Mouse (Mus musculus): ENCODE measurements around the gene Senp1.

The Senp1 gene

GRCm38 (mm10) chr15:98107703-98108296, 14.3 kb upstream of the Senp1 start:
- DNase-seq (ENCODE audit: low read depth, low spot score), result no peak

DNA sequence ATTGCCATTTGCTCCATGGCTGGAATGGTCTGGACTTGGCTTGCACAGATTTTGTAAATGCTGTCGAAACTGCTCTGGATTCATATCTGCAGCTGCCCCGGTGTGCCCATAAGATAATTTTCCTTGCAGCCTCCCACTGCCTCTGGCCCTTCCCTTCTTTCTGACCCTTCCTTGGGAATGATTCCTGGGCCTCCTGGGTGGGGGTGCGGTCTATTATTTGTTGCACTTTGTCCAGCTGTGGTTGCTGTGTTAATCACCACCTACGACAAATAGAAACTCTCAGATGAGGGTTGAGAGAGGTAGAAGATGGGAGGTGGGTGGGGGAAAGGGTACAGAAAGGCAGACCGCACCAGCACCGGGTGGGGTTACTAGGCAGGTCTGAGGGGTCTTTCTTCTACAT, 13.7 kb upstream of the Senp1 start:
- no peak for DNase-seq (ENCODE audit: low read depth, low spot score)

DNA sequence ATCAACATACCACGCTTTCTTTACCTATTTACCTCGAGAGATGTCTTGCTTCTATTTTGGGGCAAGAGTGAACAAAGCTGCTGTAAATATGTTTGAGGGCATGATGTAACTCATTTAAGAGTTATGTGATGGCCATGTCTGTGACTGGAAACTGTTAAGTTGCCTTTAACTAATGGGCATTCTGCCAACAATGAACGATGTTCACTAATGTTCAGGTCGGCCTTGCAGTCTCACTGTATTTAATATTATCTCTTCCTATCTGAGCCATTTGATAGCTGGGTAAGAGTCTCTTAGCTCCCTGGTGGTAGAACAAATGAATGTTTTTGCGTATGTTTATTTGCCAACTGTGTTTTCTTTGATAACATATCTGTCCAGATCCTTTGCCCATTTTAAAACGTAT, 13.0 kb upstream of the Senp1 start:
- no peak for DNase-seq (ENCODE audit: low read depth, low spot score)

DNA sequence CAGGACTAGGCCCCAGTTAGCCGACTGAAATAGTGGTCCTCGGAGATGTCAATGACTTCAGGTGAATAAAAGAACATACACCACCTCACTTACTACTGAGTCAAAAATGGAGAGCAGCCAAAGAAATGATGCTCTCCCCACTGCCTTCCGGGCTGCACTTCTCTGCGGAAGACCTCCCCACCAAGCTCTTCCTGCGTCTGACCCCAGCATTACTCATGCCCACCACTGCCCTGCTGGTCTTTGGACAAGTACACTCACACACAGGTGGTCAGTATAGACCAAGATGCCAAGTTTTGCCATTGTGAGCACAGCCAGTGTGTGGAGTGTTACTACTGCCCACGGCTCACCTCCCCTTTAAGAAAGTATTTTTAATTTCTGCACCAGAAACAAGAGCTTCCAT, 8.9 kb upstream of the Senp1 start:
- DNase-seq (ENCODE audit: low read depth, low spot score), result no peak

GRCm38 (mm10) chr15:98098519-98098918, 5.0 kb upstream of the Senp1 start:
- DNase-seq (ENCODE audit: low read depth, low spot score), result no peak

GRCm38 (mm10) chr15:98096957-98097356, 3.4 kb upstream of the Senp1 start:
- no peak for DNase-seq (ENCODE audit: low read depth, low spot score)

DNA sequence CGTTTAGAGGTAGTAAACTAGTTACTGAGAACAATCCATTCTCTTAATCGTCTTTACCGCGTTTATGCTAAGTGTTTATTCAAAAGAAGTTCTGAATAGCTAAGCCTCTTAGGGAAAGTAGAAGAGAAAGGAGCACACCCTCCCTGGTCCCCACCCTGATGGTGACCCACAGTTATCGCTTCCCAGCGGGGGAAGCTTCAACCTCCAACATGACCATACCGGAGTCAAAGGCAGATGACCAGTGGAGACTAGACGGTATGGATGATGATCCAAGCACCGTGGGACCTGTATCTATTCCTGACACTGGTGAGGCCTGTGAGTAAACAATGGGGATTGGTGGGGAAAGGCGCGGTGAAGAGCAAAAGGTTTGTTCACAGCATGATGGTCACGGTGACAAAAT, 1.4 kb upstream of the Senp1 start:
- no peak for DNase-seq (ENCODE audit: low read depth, low spot score)

- DNase-seq (ENCODE audit: low read depth, low spot score), result peak; percentile 16
Measured at GRCm38 (mm10) chr15:98092372-98093120, 998 bp downstream of the Senp1 start, which contains the start of gene Pfkm. Pfkm (plus strand) TSS chr15:98092589.

- no peak for DNase-seq (ENCODE audit: low read depth, low spot score)
Measured at GRCm38 (mm10) chr15:98091841-98092240, 1.7 kb downstream of the Senp1 start.

DNA sequence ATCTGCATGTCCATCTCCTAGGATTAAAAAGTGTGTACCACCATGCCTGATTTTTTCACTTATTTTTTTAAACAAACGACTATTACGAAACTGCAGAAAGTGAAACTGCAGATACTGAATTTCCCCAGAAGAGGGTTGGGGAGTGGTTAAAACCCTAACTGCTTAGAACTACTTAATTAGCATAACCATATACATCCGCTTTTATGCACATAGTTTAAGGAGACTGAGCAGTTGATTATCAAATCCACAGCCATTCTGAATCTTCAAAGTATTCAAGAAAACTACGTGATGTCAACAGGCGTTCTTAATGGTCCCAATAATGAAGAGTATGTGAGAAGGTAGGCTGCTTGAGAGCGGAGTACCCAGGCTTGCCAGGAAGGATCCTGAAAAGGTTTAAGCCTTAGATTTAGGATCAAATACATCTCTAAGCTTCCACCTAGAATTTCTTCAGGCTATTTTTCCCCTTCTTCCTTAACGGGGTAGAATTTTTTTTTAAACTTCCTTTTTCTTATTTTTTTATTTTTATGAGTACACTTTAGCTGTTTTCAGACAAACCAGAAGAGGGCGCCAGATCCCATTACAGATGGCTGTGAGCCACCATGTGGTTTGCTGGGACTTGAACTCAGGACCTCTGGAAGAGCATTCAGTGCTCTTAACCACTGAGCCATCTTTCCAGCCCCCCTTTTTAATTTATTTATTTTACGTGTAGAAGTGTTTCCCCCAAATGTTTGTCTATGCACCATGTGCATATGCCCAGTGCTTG, 3.9 kb downstream of the Senp1 start:
- no peak for DNase-seq (ENCODE audit: low read depth, low spot score)

DNA sequence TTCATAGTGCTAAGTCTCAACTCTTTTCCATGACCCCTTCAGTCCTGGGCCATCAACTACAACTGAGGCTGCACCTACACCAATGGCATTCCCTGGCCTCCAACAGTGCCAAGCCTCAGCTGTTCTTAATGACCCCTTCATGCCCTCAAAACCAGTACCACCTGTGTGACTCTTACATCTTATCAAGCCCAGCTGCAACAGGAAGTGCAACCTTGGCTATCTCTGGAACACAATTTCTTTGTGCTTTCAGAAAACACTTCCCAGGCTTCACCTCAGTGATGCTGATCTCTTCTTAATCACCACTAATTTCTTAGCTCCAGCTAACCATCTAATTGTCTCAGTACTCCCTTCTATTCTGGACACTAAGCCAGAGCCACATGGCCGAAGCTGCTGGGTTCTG, 4.7 kb downstream of the Senp1 start:
- no peak for DNase-seq (ENCODE audit: low read depth, low spot score)

DNA sequence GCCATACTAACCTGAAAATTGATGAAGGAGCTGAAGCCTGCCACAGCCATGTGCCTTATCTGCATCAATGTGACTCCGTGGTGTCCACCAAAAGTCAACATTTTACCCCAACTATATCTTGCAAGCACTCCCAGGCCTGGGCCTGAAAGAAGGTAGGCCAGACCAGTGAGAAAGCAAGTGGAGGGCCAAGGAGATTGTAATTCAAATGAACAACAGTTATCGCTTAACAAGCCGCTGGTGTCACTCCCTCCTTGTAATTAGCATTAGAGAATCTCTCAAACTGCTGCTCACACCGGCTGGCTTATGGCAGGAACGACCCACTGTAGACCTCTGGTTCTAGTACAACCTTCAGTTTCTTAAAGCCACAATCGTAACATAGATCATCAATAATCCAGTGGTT, 16.6 kb downstream of the Senp1 start:
- no peak for DNase-seq (ENCODE audit: low read depth, low spot score)

DNA sequence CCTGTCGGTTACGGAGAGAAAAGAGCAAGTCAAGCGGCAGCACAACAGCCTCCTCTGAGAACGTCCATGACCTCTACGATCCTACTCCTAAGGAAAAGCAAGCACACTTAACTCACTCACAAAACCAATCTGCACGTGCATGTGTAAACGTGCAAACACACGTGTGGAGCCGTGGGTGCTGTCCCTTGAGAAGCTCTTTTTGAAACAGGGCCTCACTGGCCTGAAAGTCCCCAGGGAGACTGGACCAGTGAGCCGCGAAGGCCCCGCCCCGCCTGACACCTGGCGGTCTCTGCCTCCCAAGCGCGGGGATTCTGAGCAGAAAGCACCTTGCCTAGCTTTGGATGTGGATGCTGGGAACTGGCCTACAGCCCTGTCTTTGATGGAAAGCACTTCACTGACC, 18.5 kb downstream of the Senp1 start:
- DNase-seq (ENCODE audit: low read depth, low spot score), result no peak

GRCm38 (mm10) chr15:98074521-98074920, 19.0 kb downstream of the Senp1 start:
- no peak for DNase-seq (ENCODE audit: low read depth, low spot score)

- DNase-seq (ENCODE audit: low read depth, low spot score), result no peak
Measured at GRCm38 (mm10) chr15:98070376-98070775, 23.2 kb downstream of the Senp1 start.

- no peak for DNase-seq (ENCODE audit: low read depth, low spot score)
Measured at GRCm38 (mm10) chr15:98069566-98070245, 23.8 kb downstream of the Senp1 start.

DNA sequence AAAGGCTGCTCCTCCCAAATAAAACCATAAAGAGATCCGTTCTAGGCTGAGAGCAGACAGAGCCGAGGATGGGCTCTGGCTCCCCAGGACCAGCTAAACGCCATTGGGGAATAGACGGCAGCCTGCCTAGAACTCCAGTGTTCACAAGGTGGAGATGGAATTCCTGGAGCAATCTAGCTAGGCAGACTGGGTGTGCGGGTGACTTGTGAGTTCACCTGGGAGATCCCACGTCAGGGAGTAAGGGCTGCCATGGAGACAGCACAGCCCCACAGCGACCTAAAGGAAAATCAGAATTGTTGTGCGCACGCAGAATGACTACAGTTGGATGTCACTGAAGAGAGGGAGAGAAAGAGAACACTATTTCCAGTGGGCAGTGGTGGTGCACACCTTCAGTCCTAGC, 25.0 kb downstream of the Senp1 start:
- no peak for DNase-seq (ENCODE audit: low read depth, low spot score)

DNA sequence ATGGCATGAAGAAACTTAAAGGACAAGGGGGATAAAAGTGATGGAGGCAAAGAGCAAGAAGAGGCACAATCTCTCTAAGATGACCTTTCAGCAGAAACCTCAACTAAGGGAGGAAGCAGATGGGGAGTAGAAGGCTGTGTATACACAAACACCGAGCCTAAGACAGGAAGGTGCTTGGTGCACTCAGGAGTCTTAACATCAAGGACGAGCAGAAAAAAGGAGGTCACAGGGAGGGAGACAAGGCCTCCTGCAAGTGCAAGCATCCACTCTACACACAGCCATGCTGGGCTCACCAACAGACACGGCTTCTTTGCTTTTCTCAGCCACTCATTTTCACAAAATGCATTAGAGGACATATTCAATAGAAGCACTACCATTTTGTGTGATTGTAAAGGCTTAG, 26.1 kb downstream of the Senp1 start:
- no peak for DNase-seq (ENCODE audit: low read depth, low spot score)

DNA sequence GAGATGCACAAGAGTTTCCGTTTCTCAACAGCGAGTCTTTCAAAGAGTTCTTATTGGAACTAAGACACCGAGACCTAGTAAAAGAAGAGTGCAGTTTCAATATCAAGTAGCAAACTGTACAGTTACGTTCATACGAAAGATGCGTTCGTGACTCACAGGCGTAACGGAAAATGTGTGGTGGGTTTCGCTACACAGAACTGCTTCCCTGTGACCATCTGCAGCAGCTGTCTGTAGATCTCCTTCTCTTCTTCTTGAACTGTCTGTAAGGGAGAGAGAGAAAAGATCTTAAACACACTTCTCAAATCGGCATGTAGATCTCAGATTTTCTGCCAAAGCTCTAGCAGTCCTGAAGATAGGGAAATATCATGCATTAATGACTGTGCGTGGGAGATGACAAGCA, 26.9 kb downstream of the Senp1 start:
- DNase-seq (ENCODE audit: low read depth, low spot score), result no peak

- DNase-seq (ENCODE audit: low read depth, low spot score), result no peak
Measured at GRCm38 (mm10) chr15:98065881-98066280, 27.7 kb downstream of the Senp1 start.

GRCm38 (mm10) chr15:98055246-98055645, 38.3 kb downstream of the Senp1 start:
- peak; percentile 67 for DNase-seq (ENCODE audit: low read depth, low spot score)

DNA sequence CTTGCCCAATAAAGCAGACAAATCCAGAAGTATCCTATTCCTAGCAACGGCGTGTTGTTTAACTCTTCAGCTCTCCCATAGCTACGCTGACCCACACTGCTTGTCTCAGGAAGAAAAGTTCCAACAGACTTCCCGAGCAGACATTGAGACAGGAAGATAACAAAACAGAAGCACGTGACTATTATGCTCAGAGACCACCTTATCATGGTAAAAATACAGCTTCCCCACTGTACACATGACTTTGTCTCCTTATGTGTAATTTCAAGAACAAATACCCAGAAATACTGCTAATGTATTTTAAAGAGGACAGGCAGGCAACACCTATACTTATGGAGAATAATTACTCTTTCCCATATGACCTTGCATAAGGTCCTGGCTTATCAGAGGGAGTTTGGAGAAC, 41.9 kb downstream of the Senp1 start:
- no peak for DNase-seq (ENCODE audit: low read depth, low spot score)

All from embryo, embryonic 11.5 days (tissue).